Comparison of ENCODE assay signal across 8 mouse cellular contexts in genomic region chr8:119708878-119709702, GRCm38 (mm10). TPM values are rescaled to one million over a fixed set of nuclear protein-coding genes. Genes with fewer than 3 reads are reported as not detected.
DNase-seq lines count a peak whose midpoint lies in the region; ATAC-seq and TF ChIP-seq lines count a peak whose summit lies in the region.

No protein-coding gene starts in this region.

- H3K4me3 ChIP-seq in limb, embryonic 14.5 days (replicated peaks; ENCODE audit: low read length), result no peak overlapping the region

- 58% methylated on average over 14 of the region's 14 CpGs for WGBS in limb, embryonic 14.5 days

- peak; percentile 33 for ATAC-seq in granulocyte monocyte progenitor cell, adult 5-6 weeks (replicated peaks; ENCODE audit: poor library complexity, severe bottlenecking)
- peak; percentile 47 for ATAC-seq in limb, embryonic 14.5 days (ENCODE audit: low FRiP score, low read depth)

- no peak for TF ChIP-seq POLR2A in limb, embryonic 14.5 days (IDR thresholded peaks at IDR 0.05; ENCODE audit: borderline replicate concordance, extremely low read depth, insufficient read depth, insufficient read length)

- H3K4me2 ChIP-seq in limb, embryonic 14.5 days (replicated peaks; ENCODE audit: low read depth, low read length, severe bottlenecking), result no peak overlapping the region

- no peaks in the 10 kb centered on the region for H3K9me3 ChIP-seq in limb, embryonic 14.5 days (ENCODE audit: control insufficient read depth, low read length)

- H3K9ac ChIP-seq in limb, embryonic 14.5 days (ENCODE audit: low read depth, low read length, severe bottlenecking), result no peak overlapping the region

- H3K27me3 ChIP-seq in limb, embryonic 14.5 days (ENCODE audit: control insufficient read depth, insufficient read depth, low read length), result no peaks in the 10 kb centered on the region

- DNase-seq in left cerebral cortex, postnatal 4 days, result peak; percentile 52
- DNase-seq in left cerebral cortex, adult 18-20 months (ENCODE audit: low spot score in 2 of 2), result no peak
- peak; percentile 60 for DNase-seq in ZHBTc4 (ENCODE audit: low read depth, low spot score)
- DNase-seq in limb, embryonic 14.5 days (ENCODE audit: low spot score), result no peak
- no peak for DNase-seq in layer of hippocampus, postnatal 25 days (ENCODE audit: extremely low spot score in 1 of 2, low spot score in 1 of 2)
- no peak for DNase-seq in ovary, postnatal 36 days (ENCODE audit: low spot score)
- no peak for DNase-seq in adrenal gland, postnatal 10 days

- H3K4me1 ChIP-seq in limb, embryonic 14.5 days (ENCODE audit: control insufficient read depth, insufficient read depth, low read length), result 0 out of 2 replicates have a peak, but pooled peaks cover 4% of the 10 kb centered on the region

- no peak overlapping the region for H3K27ac ChIP-seq in limb, embryonic 14.5 days (replicated peaks; ENCODE audit: low read depth, low read length)

- no peaks in the 10 kb centered on the region for H3K36me3 ChIP-seq in limb, embryonic 14.5 days (ENCODE audit: control insufficient read depth, insufficient read depth, low read length)

- intact Hi-C loops in left cerebral cortex, postnatal 4 days (cut with DNase I), result no loop called here

RNA-seq across cellular contexts. Expression of gene Atp2c2, which starts 9.3 kb away (rescaled TPM):
- total RNA-seq in left cerebral cortex, postnatal 4 days (2021), result under 1 TPM; 0.14 to 0.16 TPM
- 1 to 10 TPM; 1.9 to 2.1 TPM for total RNA-seq in left cerebral cortex, adult 18-20 months (2021)
- total RNA-seq in granulocyte monocyte progenitor cell, adult 5-6 weeks (2014; fragmentation: Nextera tagmentation), result not detected in 2 replicates
- not detected in 2 replicates for total RNA-seq in granulocyte monocyte progenitor cell, adult 5-6 weeks (2017)
- polyA plus RNA-seq in limb, embryonic 14.5 days (2012; rRNA removed), result 2.1 and 3.1 TPM in 2 replicates
- polyA plus RNA-seq in limb, embryonic 14.5 days (2014; fragmentation: Nextera tagmentation; extraction: Ambion mirVana), result 2.3 and 2.6 TPM in 2 replicates
- 1 to 10 TPM; 1.8 to 1.9 TPM for total RNA-seq in layer of hippocampus, postnatal 25 days (2021)
- total RNA-seq in adrenal gland, postnatal 10 days (2021), result under 1 TPM; 0.12 to 0.39 TPM

RNA-seq across cellular contexts. Expression of gene Wfdc1, which starts 42.9 kb away (rescaled TPM):
- 1 to 10 TPM; 3.6 to 4.9 TPM for total RNA-seq in left cerebral cortex, postnatal 4 days (2021)
- 1 to 10 TPM; 8.3 to 10.0 TPM for total RNA-seq in left cerebral cortex, adult 18-20 months (2021)
- total RNA-seq in granulocyte monocyte progenitor cell, adult 5-6 weeks (2014; fragmentation: Nextera tagmentation), result not detected in 2 replicates
- total RNA-seq in granulocyte monocyte progenitor cell, adult 5-6 weeks (2017), result not detected in 2 replicates
- polyA plus RNA-seq in limb, embryonic 14.5 days (2012; rRNA removed), result 0.91 and 0.93 TPM in 2 replicates
- polyA plus RNA-seq in limb, embryonic 14.5 days (2014; fragmentation: Nextera tagmentation; extraction: Ambion mirVana), result 0.33 and 0.80 TPM in 2 replicates
- 1 to 10 TPM; 6.6 to 8.4 TPM for total RNA-seq in layer of hippocampus, postnatal 25 days (2021)
- total RNA-seq in adrenal gland, postnatal 10 days (2021), result 10 to 100 TPM; 15.4 to 17.4 TPM

Comparison
In these comparisons a context has a peak if more than half of its experiments do, and no peak if none do; other contexts are left out.
1. DNase-seq: peak in left cerebral cortex, postnatal 4 days (single experiment) and ZHBTc4 (single experiment); none in left cerebral cortex, adult 18-20 months (0 of 2), limb, embryonic 14.5 days (single experiment), layer of hippocampus, postnatal 25 days (0 of 2), ovary, postnatal 36 days (single experiment) and adrenal gland, postnatal 10 days (single experiment).
2. RNA of gene Wfdc1, which starts 42.9 kb away (total RNA-seq): 15.4 to 17.4 TPM in adrenal gland, postnatal 10 days, 8.3 to 10.0 TPM in left cerebral cortex, adult 18-20 months, 6.6 to 8.4 TPM in layer of hippocampus, postnatal 25 days and 3.6 to 4.9 TPM in left cerebral cortex, postnatal 4 days; not detected in granulocyte monocyte progenitor cell, adult 5-6 weeks; every median in the first group is over 4 times any median in the second.